Mouse (Mus musculus): ENCODE results near the gene Pbx4.

The Pbx4 gene

GRCm38 (mm10) chr8:69876097-69876496 lies 43.8 kb downstream of the Pbx4 start:
- DNase-seq, result no peak

- no peak for DNase-seq
Observed at GRCm38 (mm10) chr8:69876967-69877366, 44.7 kb downstream of the Pbx4 start.

GRCm38 (mm10) chr8:69877396-69877795 lies 45.1 kb downstream of the Pbx4 start:
- DNase-seq, result no peak

- no peak for DNase-seq
Observed at GRCm38 (mm10) chr8:69877992-69878391, 45.7 kb downstream of the Pbx4 start.

- DNase-seq, result no peak
Observed at GRCm38 (mm10) chr8:69879678-69880077, 47.4 kb downstream of the Pbx4 start.

- DNase-seq, result no peak
Observed at GRCm38 (mm10) chr8:69880841-69881240, 48.5 kb downstream of the Pbx4 start.

GRCm38 (mm10) chr8:69881261-69881865 lies 49.1 kb downstream of the Pbx4 start:
- DNase-seq, result no peak

- peak in 1 of 2 experiments; percentile 28 for DNase-seq
Observed at GRCm38 (mm10) chr8:69882021-69882756, 49.9 kb downstream of the Pbx4 start.

- no peak for DNase-seq
Observed at GRCm38 (mm10) chr8:69882833-69883600, 50.7 kb downstream of the Pbx4 start.

GRCm38 (mm10) chr8:69884141-69884540 lies 51.9 kb downstream of the Pbx4 start:
- DNase-seq, result no peak

GRCm38 (mm10) chr8:69887289-69888243 lies 55.3 kb downstream of the Pbx4 start, which contains the start of gene Cilp2:
Gene Cilp2 (minus strand): TSS chr8:69887687.
- no peak for DNase-seq

GRCm38 (mm10) chr8:69888244-69888866 lies 56.1 kb downstream of the Pbx4 start:
- no peak for DNase-seq

GRCm38 (mm10) chr8:69888902-69889301 lies 56.6 kb downstream of the Pbx4 start:
- DNase-seq, result no peak

GRCm38 (mm10) chr8:69890813-69891241 lies 58.5 kb downstream of the Pbx4 start:
- DNase-seq, result peak; percentile 52 to 53

- peak; percentile 52 to 57 for DNase-seq
Observed at GRCm38 (mm10) chr8:69893863-69894262, 61.6 kb downstream of the Pbx4 start.

GRCm38 (mm10) chr8:69894836-69895332 lies 62.6 kb downstream of the Pbx4 start:
- peak in 1 of 2 experiments; percentile 13 for DNase-seq

GRCm38 (mm10) chr8:69895772-69896451 lies 63.6 kb downstream of the Pbx4 start:
- DNase-seq, result peak in 1 of 2 experiments; percentile 6

GRCm38 (mm10) chr8:69897857-69898256 lies 65.6 kb downstream of the Pbx4 start:
- DNase-seq, result peak in 1 of 2 experiments; percentile 2

GRCm38 (mm10) chr8:69899876-69900275 lies 67.6 kb downstream of the Pbx4 start:
- no peak for DNase-seq

- peak in 1 of 2 experiments; percentile 17 for DNase-seq
Observed at GRCm38 (mm10) chr8:69900895-69901451, 68.7 kb downstream of the Pbx4 start.

All from cerebellum, postnatal 36 days (tissue).